Mouse (Mus musculus) CH12.LX (cell line): Measurements from ENCODE around the gene Gfy. TPM values are rescaled to one million over a fixed set of nuclear protein-coding genes. Genes with fewer than 3 reads are reported as not detected.
"Not testable (repeated sequence)": the region's sequence is repeated elsewhere in the genome, so short reads cannot be mapped to it uniquely, and the experiment has no call there.

Experiments used
- DNase-seq: peaks from one replicate; pipeline ENCODE4 v3.0.0-alpha.2; 2013; ENCODE audit errors: extremely low read depth
- H3K27ac ChIP-seq: 2 replicates; pipeline ENCODE4 v1.5.1; 2012; ENCODE audit warnings: low read depth, mild to moderate bottlenecking, control low read depth, moderate library complexity; ENCODE audit not compliant: insufficient read depth
- H3K27me3 ChIP-seq: replicated peaks from 2 replicates; pipeline ENCODE3; 2012; ENCODE audit warnings: inconsistent platforms
- H3K36me3 ChIP-seq, 2 experiments: replicated peaks in 1 of 2; 2 replicates each; pipeline versions ENCODE3 to v1.6.1; 2012; ENCODE audit warnings: inconsistent platforms in 1 of 2, low read length in 1 of 2, mild to moderate bottlenecking in 1 of 2, mixed read lengths in 1 of 2, moderate library complexity in 1 of 2; ENCODE audit not compliant: control insufficient read depth in 1 of 2, insufficient read depth in 1 of 2
- H3K4me1 ChIP-seq, 2 experiments: 2 replicates each; pipeline ENCODE4 v1.6.1; 2012; ENCODE audit warnings: inconsistent platforms in 1 of 2, moderate library complexity in 1 of 2; ENCODE audit not compliant: insufficient read depth in 2 of 2, control insufficient read depth in 1 of 2
- H3K4me2 ChIP-seq: 2 replicates; pipeline ENCODE4 v1.6.1; 2012; ENCODE audit warnings: low read depth, mild to moderate bottlenecking, control low read depth; ENCODE audit not compliant: poor library complexity, insufficient read depth, severe bottlenecking
- H3K4me3 ChIP-seq, 3 experiments: fragments of 150-350 bp in 1 of 3; sonication (generic) in 1 of 3; replicated peaks in 1 of 3; 2 replicates each; pipeline versions ENCODE3 to v1.5.1; 2011 to 2012; ENCODE audit warnings: low read depth in 2 of 3, low read length in 2 of 3, mild to moderate bottlenecking in 2 of 3, moderate library complexity in 2 of 3, control low read depth in 1 of 3, improper control_type of control experiment in 1 of 3, inconsistent platforms in 1 of 3, mixed read lengths in 1 of 3; ENCODE audit not compliant: poor library complexity in 1 of 3
- H3K79me2 ChIP-seq: replicated peaks from 2 replicates; pipeline ENCODE4 v1.6.1; 2012; ENCODE audit warnings: mild to moderate bottlenecking, moderate library complexity; ENCODE audit not compliant: control insufficient read depth, poor library complexity, insufficient read depth, severe bottlenecking; ENCODE audit errors: extremely low read depth
- H3K9ac ChIP-seq: 2 replicates; pipeline ENCODE4 v1.6.1; 2012; ENCODE audit warnings: low read depth, mild to moderate bottlenecking, control low read depth, moderate library complexity; ENCODE audit not compliant: insufficient read depth
- H3K9me3 ChIP-seq: replicated peaks from 2 replicates; pipeline ENCODE3; 2012; ENCODE audit warnings: low read length, inconsistent platforms, mixed read lengths
- BHLHE40 ChIP-seq: IDR thresholded peaks from 2 replicates; pipeline ENCODE4 v1.6.1; 2011; ENCODE audit warnings: mild to moderate bottlenecking, low read depth, low read length, improper control_type of control experiment
- CTCF ChIP-seq, 2 experiments: IDR thresholded peaks in 1 of 2; conservative IDR thresholded peaks in 1 of 2; 2 replicates each; pipeline ENCODE4 v1.5.1; 2011 to 2012; ENCODE audit warnings: low read depth in 2 of 2, low read length in 2 of 2, improper control_type of control experiment in 1 of 2, inconsistent platforms in 1 of 2, mild to moderate bottlenecking in 1 of 2, moderate library complexity in 1 of 2
- E2F4 ChIP-seq: IDR thresholded peaks from 2 replicates; pipeline ENCODE4 v1.6.1; 2011; ENCODE audit warnings: low read depth, low read length, improper control_type of control experiment; ENCODE audit not compliant: insufficient replicate concordance
- EP300 ChIP-seq: IDR thresholded peaks from 2 replicates; pipeline ENCODE4 v1.6.1; 2011; ENCODE audit warnings: low read length, improper control_type of control experiment
- ETS1 ChIP-seq: conservative IDR thresholded peaks from 2 replicates; pipeline ENCODE4 v1.6.1; 2012; ENCODE audit warnings: low read depth, mild to moderate bottlenecking, inconsistent platforms, low read length, improper control_type of control experiment, moderate library complexity
- HCFC1 ChIP-seq: IDR thresholded peaks from 2 replicates; pipeline ENCODE4 v1.6.1; 2012; ENCODE audit warnings: low read depth, mild to moderate bottlenecking, inconsistent platforms, low read length, improper control_type of control experiment
- JUN ChIP-seq: IDR thresholded peaks from 2 replicates; pipeline ENCODE4 v1.6.1; 2011; ENCODE audit warnings: low read depth, mild to moderate bottlenecking, low read length, improper control_type of control experiment, moderate library complexity; ENCODE audit not compliant: insufficient read depth
- MAFK ChIP-seq: IDR thresholded peaks from 2 replicates; pipeline ENCODE4 v1.6.1; 2011; ENCODE audit warnings: low read length, improper control_type of control experiment; ENCODE audit not compliant: insufficient replicate concordance
- POLR2A ChIP-seq: IDR thresholded peaks from 2 replicates; pipeline ENCODE4 v1.6.1; 2011; ENCODE audit warnings: low read depth, mild to moderate bottlenecking, improper control_type of control experiment, low read length
- TBP ChIP-seq: conservative IDR thresholded peaks from 2 replicates; pipeline ENCODE4 v1.6.1; 2011; ENCODE audit warnings: low read depth, low read length, improper control_type of control experiment
- TCF12 ChIP-seq: IDR thresholded peaks from 2 replicates; pipeline ENCODE4 v1.6.1; 2014; ENCODE audit warnings: low read depth, mild to moderate bottlenecking, inconsistent platforms, low read length, improper control_type of control experiment
- UBTF ChIP-seq: IDR thresholded peaks from 2 replicates; pipeline ENCODE4 v1.6.1; 2012; ENCODE audit warnings: low read depth, mild to moderate bottlenecking, inconsistent platforms, low read length, improper control_type of control experiment, moderate library complexity
- ZC3H11A ChIP-seq: IDR thresholded peaks from 2 replicates; pipeline ENCODE4 v1.6.1; 2012; ENCODE audit warnings: low read depth, mild to moderate bottlenecking, inconsistent platforms, low read length, improper control_type of control experiment
- ZNF384 ChIP-seq: IDR thresholded peaks from 2 replicates; pipeline ENCODE4 v1.6.1; 2012; ENCODE audit warnings: low read depth, low read length, improper control_type of control experiment, inconsistent platforms
- dilution Hi-C: fragments of 300-500 bp; cut with MboI; formaldehyde crosslinking; loops from 2 replicates; pipeline ENCODE4 v1.14.3; 2020; ENCODE audit warnings: low sequenced_read_pairs; ENCODE audit not compliant: extremely low pct_unique_long_range_greater_than_20kb, extremely low pct_ligation_motif_present
- in situ Hi-C: fragments of 300-500 bp; cut with MboI; formaldehyde crosslinking; loops from 3 replicates; pipeline ENCODE4 v1.14.3; 2019; ENCODE audit warnings: low sequenced_read_pairs, low pct_ligation_motif_present, low pct_unique_long_range_greater_than_20kb, mixed read lengths
- polyA plus RNA-seq: library from polyadenylated mRNA; unstranded; fragments of >175 nt; gene quantifications from 2 replicates; pipeline ENCODE4 v1.2.1, GENCODE M21; 2012; ENCODE audit warnings: low read depth; ENCODE audit not compliant: insufficient read length
- total RNA-seq, 2 experiments: library from RNA; depleted of rRNA; stranded (reverse); fragments of 300-350 nt in 1 of 2; fragments of >200 nt in 1 of 2; gene quantifications; 2 replicates each; pipeline ENCODE4 v1.2.3; 2012 to 2014

The Gfy gene
- total and polyA plus RNA-seq, 3 experiments: not detected

- TF ChIP-seq TCF12 (peak; percentile 78), HCFC1 (peak; percentile 93)
These were observed 25.0 kb downstream of the Gfy start, which contains the start of the genes Pih1d1 and Aldh16a1 (continued) for GRCm38 (mm10) chr7:45154096-45154992.

GRCm38 (mm10) chr7:45153586-45153985 is 25.8 kb downstream of the Gfy start:
- in situ Hi-C loops: no loop called here
- TF ChIP-seq E2F4: no peak
- TF ChIP-seq ZNF384: no peak
- no peak for TF ChIP-seq ZC3H11A
- TF ChIP-seq JUN: no peak
- TF ChIP-seq POLR2A: no peak
- TF ChIP-seq HCFC1: no peak
- TF ChIP-seq MAFK: no peak
- TF ChIP-seq UBTF: no peak
- no peak for TF ChIP-seq ETS1
- no peak for TF ChIP-seq BHLHE40
- no peak for TF ChIP-seq EP300
- TF ChIP-seq CTCF (conservative IDR thresholded peaks at IDR 0.05 in 1 of 2, IDR thresholded peaks at IDR 0.05 in 1 of 2; ENCODE audit: low read depth in 2 of 2, low read length in 2 of 2): no peak
- TF ChIP-seq TBP: no peak
- TF ChIP-seq, all 38 proteins: peak for 0
- H3K4me3 ChIP-seq: peak overlapping the region; percentile 62 to 90 (median 74)
- H3K36me3 ChIP-seq: peaks cover 0 to 35% of the 10 kb centered on the region in 2 experiments
- no peaks in the 10 kb centered on the region for H3K27me3 ChIP-seq
- H3K79me2 ChIP-seq: no peaks in the 10 kb centered on the region
- no peak for DNase-seq
- dilution Hi-C loops: no loop called here
- H3K9me3 ChIP-seq: no peaks in the 10 kb centered on the region
- H3K9ac ChIP-seq: peak overlapping the region; percentile 96
- peaks cover 5 to 36% of the 10 kb centered on the region in 2 experiments for H3K4me1 ChIP-seq
- H3K27ac ChIP-seq: peak overlapping the region; percentile 83; the same call in 1 of the 2 replicates
- H3K4me2 ChIP-seq: peak overlapping the region; percentile 78

- H3K27me3 ChIP-seq, H3K27ac ChIP-seq, DNase-seq, in situ Hi-C loops, H3K9ac ChIP-seq, H3K9me3 ChIP-seq, dilution Hi-C loops, H3K79me2 ChIP-seq: not testable (repeated sequence)
- H3K4me3 ChIP-seq: peak overlapping the region in 1 of 3 experiments; percentile 74
- 0 out of 2 replicates have a peak overlapping the region, but pooled peaks have one; percentile 78 for H3K4me2 ChIP-seq
- H3K36me3 ChIP-seq: peaks cover 0 to 35% of the 10 kb centered on the region in 2 experiments
- H3K4me1 ChIP-seq: peaks cover 5 to 38% of the 10 kb centered on the region in 2 experiments
- TF ChIP-seq TBP (peak; percentile 60; the same call in 1 of the 2 replicates), CTCF (conservative IDR thresholded peaks at IDR 0.05 in 1 of 2, IDR thresholded peaks at IDR 0.05 in 1 of 2; ENCODE audit: low read depth in 2 of 2, low read length in 2 of 2) (0 out of 4 replicates have a peak, but pooled peaks of 1 of the 2 experiments have one; percentile 10)
These were observed 26.3 kb downstream of the Gfy start for GRCm38 (mm10) chr7:45153052-45153451.
